Mouse (Mus musculus): ENCODE measurements around the gene Adap2. TPM values are rescaled to one million over a fixed set of nuclear protein-coding genes. Genes with fewer than 3 reads are reported as not detected.
A peak's percentile ranks its signal among the peaks of the same experiment; 100 is the strongest.

The Adap2 gene
- not detected in 2 replicates for polyA plus RNA-seq (2012; ENCODE audit: insufficient read depth, insufficient read length, low replicate concordance, missing spikeins)

DNA sequence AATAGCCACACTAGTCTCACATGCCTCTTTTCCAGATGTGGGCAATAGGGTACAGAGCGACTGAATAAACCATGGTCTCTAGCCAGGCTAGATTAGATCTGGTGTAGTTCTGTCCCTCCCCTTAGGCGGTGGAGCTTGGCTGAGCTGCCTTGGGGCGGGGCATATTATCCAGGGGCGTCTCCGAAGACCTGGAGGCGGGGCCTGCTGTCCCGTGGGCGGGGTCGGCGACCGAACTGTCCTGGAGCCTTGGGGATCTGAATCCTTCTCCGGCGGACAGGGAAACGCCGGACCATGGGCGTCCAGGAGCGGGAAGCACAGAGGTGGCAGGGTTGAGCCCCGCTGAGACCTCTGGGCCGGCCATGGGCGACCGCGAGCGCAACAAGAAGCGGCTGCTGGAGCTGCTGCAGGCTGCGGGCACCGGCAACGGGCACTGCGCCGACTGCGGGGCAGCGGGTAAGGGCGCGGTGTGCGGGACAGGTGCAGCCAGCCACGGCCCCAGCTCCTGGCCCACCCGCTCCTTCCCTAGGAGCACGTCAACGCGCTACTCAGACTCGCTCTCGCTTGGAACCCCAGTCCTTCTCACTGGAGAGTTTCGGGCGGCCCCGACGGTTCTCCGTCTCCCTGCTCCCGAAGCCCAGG, at the start of gene Adap2:
Adap2 (plus strand) TSS at position 249 of the 639 bp plus-strand sequence.
- WGBS, result 2% methylated on average over 47 of the region's 47 CpGs
- H3K4me3 ChIP-seq (ENCODE audit: insufficient read depth, low read depth, low read length), result peak within 1 kb of the TSS; percentile 46
- TF ChIP-seq CTCF (IDR thresholded peaks at IDR 0.05; ENCODE audit: insufficient read depth, low read depth, low read length) (no peak), POLR2A (IDR thresholded peaks at IDR 0.05; ENCODE audit: insufficient read depth, low read depth, low read length) (0 out of 2 replicates have a peak, but pooled peaks have one; percentile 32)
- H3K4me1 ChIP-seq (ENCODE audit: control insufficient read depth, insufficient read depth, low read length), result peaks cover 8% of the 10 kb centered on the region; the same call in 1 of the 2 replicates
- no peak within 1 kb of the TSS for H3K27ac ChIP-seq (ENCODE audit: insufficient read depth, low read depth, low read length)

DNA sequence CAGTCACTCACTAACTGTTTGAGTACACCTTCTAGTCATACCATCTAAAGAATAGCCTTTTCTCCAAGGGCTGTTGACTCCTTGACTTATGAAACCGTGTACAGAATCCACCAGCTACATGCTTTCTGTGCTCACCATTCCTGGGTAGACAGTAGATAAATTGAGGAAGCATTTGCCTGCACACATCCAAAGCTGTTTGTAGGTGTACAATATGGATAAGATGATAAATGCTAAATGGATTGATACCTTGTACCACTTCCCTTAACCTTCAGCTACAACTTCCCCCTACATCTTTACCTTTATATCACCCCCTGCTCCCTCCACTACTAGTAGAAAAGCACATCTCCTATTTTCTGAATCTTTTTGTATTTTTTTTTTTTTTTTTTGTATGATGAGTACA, 49.5 kb upstream of the Adap2 start:
- Histone ChIP-seq H3K27ac (ENCODE audit: insufficient read depth, low read depth, low read length) (no peak overlapping the region), H3K4me3 (ENCODE audit: insufficient read depth, low read depth, low read length) (no peak overlapping the region), H3K4me1 (ENCODE audit: control insufficient read depth, insufficient read depth, low read length) (no peaks in the 10 kb centered on the region)
- WGBS, result 89% methylated on average over 1 of the region's 1 CpGs
- TF ChIP-seq POLR2A (IDR thresholded peaks at IDR 0.05; ENCODE audit: insufficient read depth, low read depth, low read length) (no peak), CTCF (IDR thresholded peaks at IDR 0.05; ENCODE audit: insufficient read depth, low read depth, low read length) (no peak)

- WGBS, result 67% methylated on average over 1 of the region's 1 CpGs
- Histone ChIP-seq H3K4me3 (ENCODE audit: insufficient read depth, low read depth, low read length) (no peak overlapping the region), H3K4me1 (ENCODE audit: control insufficient read depth, insufficient read depth, low read length) (no peaks in the 10 kb centered on the region), H3K27ac (ENCODE audit: insufficient read depth, low read depth, low read length) (no peak overlapping the region)
- TF ChIP-seq CTCF (IDR thresholded peaks at IDR 0.05; ENCODE audit: insufficient read depth, low read depth, low read length) (no peak), POLR2A (IDR thresholded peaks at IDR 0.05; ENCODE audit: insufficient read depth, low read depth, low read length) (no peak)
Measured at GRCm38 (mm10) chr11:80116411-80116810, 37.5 kb upstream of the Adap2 start.

- 82% methylated on average over 1 of the region's 1 CpGs for WGBS
- TF ChIP-seq POLR2A (IDR thresholded peaks at IDR 0.05; ENCODE audit: insufficient read depth, low read depth, low read length) (no peak), CTCF (IDR thresholded peaks at IDR 0.05; ENCODE audit: insufficient read depth, low read depth, low read length) (no peak)
- Histone ChIP-seq H3K4me3 (ENCODE audit: insufficient read depth, low read depth, low read length) (no peak overlapping the region), H3K27ac (ENCODE audit: insufficient read depth, low read depth, low read length) (no peak overlapping the region), H3K4me1 (ENCODE audit: control insufficient read depth, insufficient read depth, low read length) (no peaks in the 10 kb centered on the region)
Measured at GRCm38 (mm10) chr11:80132050-80132449, 21.9 kb upstream of the Adap2 start.

DNA sequence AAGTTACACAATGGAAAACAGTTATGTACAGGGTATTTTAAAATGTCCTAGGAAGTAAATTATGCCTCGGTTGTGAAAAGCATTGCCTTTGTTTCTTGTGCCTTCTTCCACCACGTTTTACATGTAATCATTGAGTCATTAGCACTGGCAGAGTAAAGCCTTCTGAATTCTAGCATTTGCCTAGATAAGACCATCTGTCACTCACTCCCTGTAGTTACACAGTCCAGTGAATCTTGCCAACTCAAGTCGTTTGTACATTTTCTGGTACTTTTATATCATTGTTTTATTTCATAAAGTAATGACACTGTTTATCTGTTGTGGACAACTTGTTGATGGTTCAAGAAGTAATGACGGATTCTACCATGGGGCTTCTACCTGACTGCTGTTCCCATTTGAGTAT, 19.2 kb upstream of the Adap2 start:
- no peaks in the 10 kb centered on the region for H3K4me1 ChIP-seq (ENCODE audit: control insufficient read depth, insufficient read depth, low read length)
- TF ChIP-seq POLR2A (IDR thresholded peaks at IDR 0.05; ENCODE audit: insufficient read depth, low read depth, low read length) (no peak), CTCF (IDR thresholded peaks at IDR 0.05; ENCODE audit: insufficient read depth, low read depth, low read length) (no peak)
- H3K4me3 ChIP-seq (ENCODE audit: insufficient read depth, low read depth, low read length), result no peak overlapping the region
- H3K27ac ChIP-seq (ENCODE audit: insufficient read depth, low read depth, low read length), result no peak overlapping the region
- 42% methylated on average over 4 of the region's 4 CpGs for WGBS

- Histone ChIP-seq H3K27ac (ENCODE audit: insufficient read depth, low read depth, low read length) (no peak overlapping the region), H3K4me1 (ENCODE audit: control insufficient read depth, insufficient read depth, low read length) (no peaks in the 10 kb centered on the region), H3K4me3 (ENCODE audit: insufficient read depth, low read depth, low read length) (no peak overlapping the region)
- TF ChIP-seq CTCF (IDR thresholded peaks at IDR 0.05; ENCODE audit: insufficient read depth, low read depth, low read length) (no peak), POLR2A (IDR thresholded peaks at IDR 0.05; ENCODE audit: insufficient read depth, low read depth, low read length) (no peak)
- 77% methylated on average over 11 of the region's 11 CpGs for WGBS
Measured at GRCm38 (mm10) chr11:80135954-80136683, 17.8 kb upstream of the Adap2 start.

GRCm38 (mm10) chr11:80136786-80137185, 17.1 kb upstream of the Adap2 start:
- WGBS, result 90% methylated on average over 13 of the region's 13 CpGs

GRCm38 (mm10) chr11:80137773-80138172, 16.1 kb upstream of the Adap2 start:
- Histone ChIP-seq H3K4me1 (ENCODE audit: control insufficient read depth, insufficient read depth, low read length) (peaks cover 2% of the 10 kb centered on the region; the same call in 1 of the 2 replicates), H3K27ac (ENCODE audit: insufficient read depth, low read depth, low read length) (no peak overlapping the region), H3K4me3 (ENCODE audit: insufficient read depth, low read depth, low read length) (no peak overlapping the region)
- 91% methylated on average over 5 of the region's 5 CpGs for WGBS
- TF ChIP-seq CTCF (IDR thresholded peaks at IDR 0.05; ENCODE audit: insufficient read depth, low read depth, low read length), result no peak
- no peak for TF ChIP-seq POLR2A (IDR thresholded peaks at IDR 0.05; ENCODE audit: insufficient read depth, low read depth, low read length)

More at GRCm38 (mm10) chr11:80136786-80137185, 17.1 kb upstream of the Adap2 start:
- Histone ChIP-seq H3K4me1 (ENCODE audit: control insufficient read depth, insufficient read depth, low read length) (no peaks in the 10 kb centered on the region), H3K27ac (ENCODE audit: insufficient read depth, low read depth, low read length) (no peak overlapping the region), H3K4me3 (ENCODE audit: insufficient read depth, low read depth, low read length) (no peak overlapping the region)
- no peak for TF ChIP-seq POLR2A (IDR thresholded peaks at IDR 0.05; ENCODE audit: insufficient read depth, low read depth, low read length)
- TF ChIP-seq CTCF (IDR thresholded peaks at IDR 0.05; ENCODE audit: insufficient read depth, low read depth, low read length), result no peak
